22 mouse cellular contexts compared by ENCODE assay signal in the genomic region with DNA sequence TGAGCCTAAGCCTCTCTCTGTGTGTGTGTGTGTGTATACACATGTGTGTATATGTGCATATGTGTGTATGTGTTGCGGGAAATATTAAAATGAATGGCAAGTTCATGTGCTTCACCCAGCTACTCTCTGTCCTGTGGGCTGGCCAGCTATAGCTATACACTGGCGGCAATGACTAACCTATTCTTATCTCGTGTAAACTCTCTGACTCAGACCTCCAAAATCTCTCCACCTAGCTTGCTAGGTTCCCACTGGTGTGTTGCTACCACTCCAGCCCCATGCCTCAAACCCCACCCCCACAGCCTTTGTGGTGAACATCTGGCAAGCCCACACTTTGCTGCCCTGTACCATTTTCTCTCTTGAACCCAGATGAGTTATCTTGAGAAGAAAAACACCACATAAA. TPM values are rescaled to one million over a fixed set of nuclear protein-coding genes. Genes with fewer than 3 reads are reported as not detected.
"Had no signal": no experiment of that assay in that cellular context is flagged by ENCODE, and none has a peak within 500 bp of the region (broad histone marks: within the 10 kb centered on the region; RNA-seq: fewer than 3 reads in every experiment).

No protein-coding gene starts in this region.

- H3K4me2 ChIP-seq: hindbrain, embryonic 14.5 days; limb, embryonic 13.5 days; midbrain, embryonic 13.5 days had no signal

- H3K9me3 ChIP-seq: limb, embryonic 13.5 days; midbrain, embryonic 13.5 days had no signal

- H3K27me3 ChIP-seq: limb, embryonic 13.5 days; megakaryocyte, embryonic 14.5 days; midbrain, embryonic 13.5 days had no signal

- H3K4me1 ChIP-seq: megakaryocyte, embryonic 14.5 days had no signal

- DNase-seq: kidney, adult 11 months; kidney, adult 9 months; kidney, postnatal 36 days; layer of hippocampus, adult 9-11 months; layer of hippocampus, postnatal 36 days; lung, adult 2 months; lung, postnatal 14 days; right cerebral cortex, postnatal 14 days; thymus, adult 2 months; thymus, postnatal 36 days had no signal

- ATAC-seq: midbrain, embryonic 13.5 days had no signal

- H3K4me3 ChIP-seq: limb, embryonic 13.5 days; megakaryocyte, embryonic 14.5 days; midbrain, embryonic 13.5 days had no signal

- H3K36me3 ChIP-seq: limb, embryonic 13.5 days; midbrain, embryonic 13.5 days had no signal

- H3K9ac ChIP-seq: hindbrain, embryonic 14.5 days; limb, embryonic 13.5 days; liver, embryonic 14.5 days; midbrain, embryonic 13.5 days had no signal

- H3K27ac ChIP-seq: hindbrain, embryonic 14.5 days; kidney, postnatal 0 days; limb, embryonic 13.5 days; liver, embryonic 14.5 days; macrophage; midbrain, embryonic 13.5 days had no signal

RNA-seq across cellular contexts. Expression of a gene that starts 0.9 kb away (rescaled TPM):
- polyA plus RNA-seq: hindbrain, embryonic 14.5 days; kidney, postnatal 0 days; limb, embryonic 13.5 days; liver, adult 2 months; liver, embryonic 14.5 days; lung, adult 2 months; macrophage; midbrain, embryonic 13.5 days; midbrain, postnatal 0 days; neural tube, embryonic 14.5 days; spleen, adult 2 months; testis, adult 2 months; thymus, adult 2 months had no signal

RNA-seq across cellular contexts. Expression of a gene that starts 46.1 kb away (rescaled TPM):
- polyA plus RNA-seq: macrophage had no signal
